Mouse (Mus musculus) heart, embryonic 13.5 days (tissue): ENCODE measurements around the gene Ephb1. TPM values are rescaled to one million over a fixed set of nuclear protein-coding genes. Genes with fewer than 3 reads are reported as not detected.

Experiments
- ATAC-seq: fragments of 200-750 bp; cut with Nextera tagmentation; 2 replicates; pipeline ENCODE4 v1.8.0; 2017; ENCODE audit warnings: moderate TSS enrichment; ENCODE audit not compliant: insufficient number of reproducible peaks, low FRiP score, low TSS enrichment; ENCODE audit errors: extremely low read depth
- H3K27ac ChIP-seq: fragments of 300-500 bp; sonication (generic); replicated peaks from 2 replicates; pipeline ENCODE4 v1.5.1; 2015; ENCODE audit warnings: moderate library complexity, mild to moderate bottlenecking, inconsistent platforms
- H3K27me3 ChIP-seq: fragments of 300-500 bp; sonication (generic); replicated peaks from 2 replicates; pipeline ENCODE4 v1.6.1; 2015; ENCODE audit warnings: mild to moderate bottlenecking, inconsistent platforms
- H3K36me3 ChIP-seq: fragments of 300-500 bp; sonication (generic); 2 replicates; pipeline ENCODE4 v1.6.1; 2015; ENCODE audit warnings: mild to moderate bottlenecking, inconsistent platforms
- H3K4me1 ChIP-seq: fragments of 300-500 bp; sonication (generic); 2 replicates; pipeline ENCODE4 v1.6.1; 2015; ENCODE audit warnings: inconsistent platforms
- H3K4me2 ChIP-seq: fragments of 300-500 bp; sonication (generic); 2 replicates; pipeline ENCODE4 v1.6.1; 2015; ENCODE audit warnings: inconsistent platforms, mild to moderate bottlenecking, moderate library complexity
- H3K4me3 ChIP-seq: fragments of 300-500 bp; sonication (generic); 2 replicates; pipeline ENCODE4 v1.5.1; 2015; ENCODE audit warnings: moderate library complexity, mild to moderate bottlenecking, inconsistent platforms
- H3K9ac ChIP-seq: fragments of 300-500 bp; sonication (generic); 2 replicates; pipeline ENCODE4 v1.6.1; 2015; ENCODE audit warnings: inconsistent platforms, mild to moderate bottlenecking, moderate library complexity
- H3K9me3 ChIP-seq: fragments of 300-500 bp; sonication (generic); 2 replicates; pipeline ENCODE4 v1.6.1; 2016; ENCODE audit warnings: inconsistent platforms
- WGBS: fragments of 180-500 bp; shearing (Covaris S2); methylation state at CpG from one replicate; pipeline ENCODE4 v1.1.7; 2015; ENCODE audit warnings: mixed read lengths; 5-methylcytosine and 5-hydroxymethylcytosine counted together
- polyA plus RNA-seq: library from polyadenylated mRNA; unstranded; fragments of >200 nt; fragmentation: Nextera tagmentation; extraction: Ambion mirVana; gene quantifications from 2 replicates; pipeline ENCODE4 v1.2.1, GENCODE M21; 2015

Ephb1 gene
- polyA plus RNA-seq, 1 experiment from 2014 or later = 1.4 TPM

DNA sequence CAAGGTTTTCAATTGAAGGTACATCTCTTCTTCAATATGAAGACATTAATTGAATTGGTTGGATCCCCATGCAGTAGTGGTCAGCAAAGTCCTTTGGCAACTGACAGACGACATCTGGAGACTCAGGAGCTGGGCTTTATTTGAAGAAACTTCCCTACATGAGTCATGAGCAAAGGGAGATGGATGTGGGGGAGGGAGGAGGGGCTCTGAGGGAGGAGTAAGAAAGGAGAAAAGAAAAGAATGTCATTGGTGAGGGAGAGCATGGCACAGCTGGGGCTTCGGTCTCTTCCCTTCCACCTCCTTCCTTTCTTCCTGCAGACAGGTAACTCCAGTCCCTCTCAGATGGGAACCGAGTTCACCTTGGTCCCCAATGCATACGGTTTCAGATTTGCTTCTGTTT is 431.6 kb downstream of the Ephb1 start:
- no peak for ATAC-seq
- Histone ChIP-seq H3K36me3 (no peaks in the 10 kb centered on the region), H3K27me3 (no peaks in the 10 kb centered on the region), H3K9ac (no peak overlapping the region), H3K9me3 (no peaks in the 10 kb centered on the region), H3K4me2 (no peak overlapping the region), H3K4me1 (peaks cover 7% of the 10 kb centered on the region; the same call in 1 of the 2 replicates), H3K27ac (no peak overlapping the region), H3K4me3 (no peak overlapping the region)
- 72% methylated on average over 4 of the region's 4 CpGs for WGBS

DNA sequence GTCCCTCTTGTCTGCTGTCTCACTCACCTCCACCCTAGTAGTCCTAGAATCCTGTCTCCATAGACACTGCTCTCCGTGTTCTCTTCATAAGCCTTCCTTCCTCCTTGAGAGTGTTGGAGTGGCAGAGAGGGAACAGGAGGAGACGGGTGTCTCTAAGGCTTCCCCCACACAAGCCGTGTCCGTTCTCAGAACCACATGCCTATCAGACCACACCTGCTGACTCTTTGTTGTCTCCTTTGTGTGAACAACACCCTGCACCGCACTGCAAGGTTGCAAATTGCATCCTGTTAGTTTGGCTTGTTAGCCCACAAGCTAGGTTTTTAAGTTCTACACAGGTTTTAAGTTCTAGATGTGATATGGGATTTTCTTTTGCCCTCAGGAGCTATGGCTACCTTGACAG is 435.2 kb downstream of the Ephb1 start:
- no peak for ATAC-seq
- no peak overlapping the region for H3K4me3 ChIP-seq
- H3K27me3 ChIP-seq = no peaks in the 10 kb centered on the region
- H3K9ac ChIP-seq = no peak overlapping the region
- peaks cover 5% of the 10 kb centered on the region; the same call in 1 of the 2 replicates for H3K4me1 ChIP-seq
- no peak overlapping the region for H3K27ac ChIP-seq
- no peaks in the 10 kb centered on the region for H3K9me3 ChIP-seq
- WGBS = 80% methylated on average over 5 of the region's 5 CpGs
- no peak overlapping the region for H3K4me2 ChIP-seq
- H3K36me3 ChIP-seq = no peaks in the 10 kb centered on the region

DNA sequence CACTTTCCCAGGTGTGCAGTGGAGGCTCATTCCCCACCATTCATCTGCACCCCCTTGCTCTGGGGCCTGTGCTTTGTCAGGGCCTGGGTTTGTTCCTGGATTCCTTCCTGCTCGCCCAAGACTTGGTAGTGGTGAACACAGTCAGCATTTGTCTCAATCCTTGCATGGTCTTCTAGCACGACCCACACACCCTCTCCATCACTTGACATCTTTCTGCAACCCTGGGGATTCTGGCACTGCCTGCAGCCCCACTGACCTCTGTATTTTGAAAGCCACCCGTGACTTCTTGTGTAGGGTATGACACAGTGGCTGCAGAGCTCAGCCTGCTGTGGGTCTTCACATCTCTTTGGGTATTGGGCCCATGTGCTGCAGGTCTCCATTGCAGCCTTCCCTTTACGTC is 435.7 kb downstream of the Ephb1 start:
- no peak overlapping the region for H3K9ac ChIP-seq
- no peak overlapping the region for H3K4me2 ChIP-seq
- H3K27ac ChIP-seq = no peak overlapping the region
- H3K9me3 ChIP-seq = no peaks in the 10 kb centered on the region
- no peaks in the 10 kb centered on the region for H3K27me3 ChIP-seq
- no peaks in the 10 kb centered on the region for H3K4me1 ChIP-seq
- WGBS = 63% methylated on average over 4 of the region's 4 CpGs
- H3K4me3 ChIP-seq = no peak overlapping the region
- no peak for ATAC-seq
- no peaks in the 10 kb centered on the region for H3K36me3 ChIP-seq

DNA sequence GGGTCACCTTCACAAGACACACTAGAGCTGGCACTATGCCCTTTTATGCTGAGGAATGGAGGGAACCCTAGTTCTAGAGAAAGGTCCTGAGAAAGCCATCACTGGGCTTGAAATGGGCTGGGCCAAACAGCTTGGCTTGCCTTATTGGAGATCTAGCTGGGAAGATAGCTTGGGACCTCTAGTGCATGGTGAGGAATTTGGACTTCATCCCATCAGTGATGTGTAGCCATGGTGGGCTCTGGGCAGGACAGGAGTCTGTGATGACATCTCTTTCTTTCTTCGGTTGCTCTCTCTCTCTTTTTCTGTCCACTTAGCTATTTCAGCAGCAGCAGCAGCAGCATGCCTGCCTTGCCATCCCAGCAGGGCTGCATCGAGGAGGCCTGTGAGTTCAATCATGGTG is 439.4 kb downstream of the Ephb1 start:
- Histone ChIP-seq H3K9me3 (no peaks in the 10 kb centered on the region), H3K4me2 (no peak overlapping the region), H3K9ac (no peak overlapping the region), H3K27ac (no peak overlapping the region), H3K4me3 (no peak overlapping the region), H3K36me3 (no peaks in the 10 kb centered on the region), H3K27me3 (no peaks in the 10 kb centered on the region), H3K4me1 (peaks cover 7% of the 10 kb centered on the region; the same call in 1 of the 2 replicates)
- no peak for ATAC-seq
- 66% methylated on average over 2 of the region's 2 CpGs for WGBS

DNA sequence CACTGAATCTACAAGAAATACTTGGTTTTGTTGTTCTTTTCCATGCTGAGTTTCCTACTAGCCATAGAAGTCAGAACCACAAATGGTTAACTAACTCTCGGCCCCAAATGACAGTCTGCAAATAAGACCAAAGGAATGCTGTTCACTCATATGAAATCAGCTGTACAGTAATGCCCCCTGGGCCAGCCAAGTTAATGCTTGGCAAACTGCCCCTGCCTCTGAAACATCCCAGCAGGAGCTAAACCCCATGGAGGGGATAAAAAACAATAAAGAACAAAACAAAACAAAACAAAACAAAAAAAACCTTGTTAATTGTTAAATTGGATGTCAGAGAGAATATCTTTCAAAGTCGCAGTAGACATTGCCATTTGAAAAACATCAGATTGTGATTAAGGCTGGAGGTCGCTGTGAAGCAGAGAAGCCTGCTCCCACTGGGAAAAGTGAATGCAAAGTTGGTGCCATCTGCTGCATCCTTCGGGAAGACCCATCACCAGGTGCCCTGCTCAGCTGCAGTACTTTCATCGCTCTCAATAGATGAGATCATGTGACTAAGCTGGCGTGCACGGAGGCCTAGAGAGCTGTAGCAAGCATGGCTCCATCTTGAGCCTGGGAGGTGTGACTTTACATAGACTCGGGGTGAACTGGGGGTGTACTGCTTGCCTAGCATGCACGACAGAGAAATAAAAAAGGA is 443.2 kb downstream of the Ephb1 start:
- no peak overlapping the region for H3K9ac ChIP-seq
- peaks cover 7% of the 10 kb centered on the region; the same call in 1 of the 2 replicates for H3K4me1 ChIP-seq
- H3K36me3 ChIP-seq = no peaks in the 10 kb centered on the region
- H3K4me2 ChIP-seq = no peak overlapping the region
- no peaks in the 10 kb centered on the region for H3K9me3 ChIP-seq
- no peak overlapping the region for H3K27ac ChIP-seq
- WGBS = 62% methylated on average over 9 of the region's 9 CpGs
- no peaks in the 10 kb centered on the region for H3K27me3 ChIP-seq
- no peak overlapping the region for H3K4me3 ChIP-seq
- ATAC-seq = no peak

DNA sequence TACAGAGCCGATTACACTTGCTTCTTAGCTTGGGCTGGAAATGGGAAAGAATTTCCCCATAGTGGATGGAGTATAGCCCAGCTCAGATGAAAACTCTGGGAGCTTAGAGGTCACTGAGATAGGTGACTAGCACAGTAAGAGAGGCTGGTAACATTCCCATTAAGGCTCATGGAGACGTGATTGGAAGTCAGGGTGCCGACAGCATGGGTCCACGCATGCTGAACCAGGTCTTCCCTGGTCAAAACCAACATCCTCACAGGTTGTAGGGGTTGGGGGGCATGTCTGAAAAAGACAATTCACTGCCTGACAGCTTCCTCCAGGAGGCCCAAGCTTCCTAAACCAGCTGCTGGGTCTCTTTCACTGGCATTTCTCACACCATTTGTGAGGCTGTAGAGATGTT is 445.0 kb downstream of the Ephb1 start:
- no peak overlapping the region for H3K27ac ChIP-seq
- ATAC-seq = no peak
- 67% methylated on average over 4 of the region's 4 CpGs for WGBS

DNA sequence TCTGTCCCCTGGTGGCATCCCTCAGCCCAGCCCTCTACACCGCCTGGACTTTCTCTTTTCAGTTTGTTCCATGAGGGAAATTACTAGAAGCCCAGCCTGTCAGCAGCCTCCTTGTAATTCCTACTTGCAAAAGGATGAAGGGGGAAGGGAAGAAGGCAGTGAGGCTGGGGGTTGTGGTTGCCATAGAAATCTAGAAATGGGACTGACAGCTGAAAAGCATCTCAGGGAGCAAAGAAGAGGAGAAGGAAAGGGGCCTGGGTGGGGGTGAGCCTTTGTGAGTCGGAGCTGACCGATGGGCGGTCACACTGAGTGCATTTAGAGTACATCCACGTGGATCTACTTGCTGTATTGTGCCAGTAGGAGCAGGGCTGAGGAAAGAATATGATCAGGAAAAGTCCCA is 445.6 kb downstream of the Ephb1 start:
- no peaks in the 10 kb centered on the region for H3K36me3 ChIP-seq
- no peak overlapping the region for H3K4me2 ChIP-seq
- no peak for ATAC-seq
- no peak overlapping the region for H3K4me3 ChIP-seq
- H3K9ac ChIP-seq = no peak overlapping the region
- no peaks in the 10 kb centered on the region for H3K27me3 ChIP-seq
- peaks cover 7% of the 10 kb centered on the region; the same call in 1 of the 2 replicates for H3K4me1 ChIP-seq
- no peaks in the 10 kb centered on the region for H3K9me3 ChIP-seq
- no peak overlapping the region for H3K27ac ChIP-seq
- 70% methylated on average over 5 of the region's 5 CpGs for WGBS

More for the DNA sequence above, 445.0 kb downstream of the Ephb1 start:
- Histone ChIP-seq H3K4me3 (no peak overlapping the region), H3K4me1 (peaks cover 7% of the 10 kb centered on the region; the same call in 1 of the 2 replicates), H3K4me2 (no peak overlapping the region), H3K27me3 (no peaks in the 10 kb centered on the region), H3K36me3 (no peaks in the 10 kb centered on the region), H3K9me3 (no peaks in the 10 kb centered on the region), H3K9ac (no peak overlapping the region)

DNA sequence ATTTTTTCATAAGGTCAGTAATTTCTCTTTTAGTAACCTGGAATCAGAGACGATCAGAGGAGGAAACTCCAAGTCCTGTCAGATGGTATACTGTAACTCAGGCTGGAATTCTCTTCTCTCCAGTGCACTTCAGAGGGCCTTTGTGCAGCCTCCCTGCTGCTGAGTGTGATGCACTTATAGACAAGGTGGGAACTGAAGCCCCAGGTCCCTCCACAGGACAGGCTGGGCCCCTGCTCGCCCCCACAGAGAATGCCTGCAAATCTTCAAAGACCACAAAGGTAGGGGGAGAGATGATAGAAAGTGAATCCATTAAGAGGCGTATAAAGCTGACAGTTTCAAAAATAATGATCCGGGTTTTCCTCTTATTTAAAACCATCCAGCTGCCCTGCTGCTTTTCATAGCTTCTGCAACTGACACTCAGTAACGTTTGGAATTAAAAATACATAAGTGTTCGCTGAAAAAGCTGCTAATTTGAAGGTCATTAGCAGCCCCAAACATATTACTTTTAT is 446.7 kb downstream of the Ephb1 start:
- H3K27me3 ChIP-seq = no peaks in the 10 kb centered on the region
- 49% methylated on average over 6 of the region's 6 CpGs for WGBS
- ATAC-seq = no peak

DNA sequence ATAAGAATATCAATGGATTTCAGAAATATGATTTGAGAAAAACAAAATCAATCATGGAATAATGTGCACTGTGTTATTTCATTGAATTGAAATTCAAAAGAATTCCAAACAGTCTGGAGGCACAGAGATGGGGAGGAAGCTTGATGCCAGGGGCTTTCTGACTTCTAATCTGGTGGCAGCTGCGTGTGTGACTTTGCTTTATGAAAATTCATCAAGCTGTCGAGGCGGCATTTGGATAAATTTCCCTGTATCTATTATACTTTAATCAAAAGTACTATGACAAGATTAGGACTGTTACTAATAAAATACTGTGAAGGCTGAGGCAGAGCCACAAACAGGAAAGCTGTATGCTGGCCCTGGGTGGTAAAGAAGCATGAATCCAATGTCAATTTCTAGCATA is 451.1 kb downstream of the Ephb1 start:
- no peak overlapping the region for H3K9ac ChIP-seq
- ATAC-seq = no peak
- H3K36me3 ChIP-seq = no peaks in the 10 kb centered on the region
- H3K4me3 ChIP-seq = no peak overlapping the region
- H3K27me3 ChIP-seq = no peaks in the 10 kb centered on the region
- H3K4me1 ChIP-seq = no peaks in the 10 kb centered on the region
- no peak overlapping the region for H3K27ac ChIP-seq
- no peak overlapping the region for H3K4me2 ChIP-seq
- H3K9me3 ChIP-seq = no peaks in the 10 kb centered on the region
- 72% methylated on average over 3 of the region's 3 CpGs for WGBS

More for the DNA sequence above, 446.7 kb downstream of the Ephb1 start:
- no peak overlapping the region for H3K4me2 ChIP-seq
- H3K9me3 ChIP-seq = no peaks in the 10 kb centered on the region
- peaks cover 7% of the 10 kb centered on the region; the same call in 1 of the 2 replicates for H3K4me1 ChIP-seq
- H3K9ac ChIP-seq = no peak overlapping the region
- no peak overlapping the region for H3K27ac ChIP-seq
- H3K36me3 ChIP-seq = no peaks in the 10 kb centered on the region
- H3K4me3 ChIP-seq = no peak overlapping the region

DNA sequence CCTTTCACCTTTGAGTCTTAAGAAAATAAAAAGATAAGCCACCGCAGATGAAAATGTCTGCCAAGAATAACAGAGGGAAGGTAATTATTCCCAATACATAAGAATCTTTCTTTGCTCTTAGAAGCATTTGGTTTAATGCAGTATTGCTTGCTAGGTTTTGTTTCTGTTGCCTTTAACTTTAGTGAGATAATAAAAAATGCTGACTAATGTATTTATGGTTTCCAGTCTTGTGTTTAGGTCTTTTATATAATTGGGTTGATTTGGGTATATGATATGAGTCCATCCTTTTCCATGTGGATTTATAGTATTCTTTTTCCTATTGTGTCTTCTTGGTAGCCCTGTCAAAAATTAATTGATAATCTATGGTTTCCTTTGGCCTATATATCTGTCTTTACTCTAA is 456.6 kb downstream of the Ephb1 start:
- Histone ChIP-seq H3K4me1 (no peaks in the 10 kb centered on the region), H3K36me3 (no peaks in the 10 kb centered on the region), H3K4me2 (no peak overlapping the region), H3K9me3 (no peaks in the 10 kb centered on the region), H3K9ac (no peak overlapping the region), H3K4me3 (no peak overlapping the region), H3K27ac (no peak overlapping the region), H3K27me3 (no peaks in the 10 kb centered on the region)
- no peak for ATAC-seq
- 84% methylated on average over 1 of the region's 1 CpGs for WGBS

DNA sequence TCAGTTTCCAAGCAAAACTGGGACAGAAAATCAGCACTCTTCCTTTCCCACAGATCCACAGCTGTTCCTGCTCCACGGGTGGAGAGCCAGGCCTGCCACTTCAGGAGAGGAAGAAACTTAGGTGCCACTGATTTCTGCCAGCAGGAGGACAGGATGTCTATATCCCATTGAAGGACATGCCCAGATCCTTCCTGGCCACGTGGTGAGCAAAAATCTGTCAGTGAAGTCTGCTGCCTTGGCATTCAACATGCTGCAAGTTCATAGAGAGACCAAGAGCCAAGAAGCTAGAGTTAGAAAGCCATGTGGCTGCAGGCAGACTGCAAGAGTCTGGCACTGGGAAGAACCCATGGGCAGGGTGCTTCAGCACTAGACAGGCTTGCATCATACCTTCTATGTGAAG is 471.2 kb downstream of the Ephb1 start:
- no peak overlapping the region for H3K9ac ChIP-seq
- no peak for ATAC-seq
- no peaks in the 10 kb centered on the region for H3K36me3 ChIP-seq
- no peak overlapping the region for H3K27ac ChIP-seq
- no peak overlapping the region for H3K4me2 ChIP-seq
- H3K4me3 ChIP-seq = no peak overlapping the region
- H3K4me1 ChIP-seq = no peaks in the 10 kb centered on the region
- 33% methylated on average over 2 of the region's 2 CpGs for WGBS
- H3K9me3 ChIP-seq = no peaks in the 10 kb centered on the region
- H3K27me3 ChIP-seq = no peaks in the 10 kb centered on the region
